Mouse (Mus musculus) heart, adult 2 months (tissue): ENCODE measurements at regions not wholly inside any gene's neighbourhood (a gene's known extent, or its start where the extent isn't known, plus 50 kb on each side); places are given as distances from the start of the nearest gene placed in this dataset.

ENCODE experiments used
- CTCF ChIP-seq: fragments of 200-600 bp; IDR thresholded peaks from 2 replicates; pipeline ENCODE4 v1.8.1; 2022; ENCODE audit warnings: antibody characterized with exemption, mild to moderate bottlenecking, moderate library complexity
- EP300 ChIP-seq: fragments of 200-500 bp; IDR thresholded peaks from 2 replicates; pipeline ENCODE4 v1.6.1; 2011; ENCODE audit warnings: low read depth, low read length, control low read depth; ENCODE audit not compliant: insufficient read depth

GRCm38 (mm10) chr15:56018141-56018540, 1459.3 kb downstream of the Slc22a22 start:
- no peak for TF ChIP-seq CTCF
- TF ChIP-seq EP300, result no peak
